Mouse (Mus musculus): ENCODE results near the gene Gcsh.

Gene Gcsh

GRCm38 (mm10) chr8:116978052-116978451, 15.3 kb downstream of the Gcsh start:
- in situ Hi-C loops (cut with MboI) = no loop called here

GRCm38 (mm10) chr8:116975606-116976005, 17.7 kb downstream of the Gcsh start:
- in situ Hi-C loops (cut with MboI) = no loop called here

GRCm38 (mm10) chr8:116975066-116975465, 18.3 kb downstream of the Gcsh start:
- in situ Hi-C loops (cut with MboI) = no loop called here

- in situ Hi-C loops (cut with MboI) = no loop called here
Observed at GRCm38 (mm10) chr8:116969531-116969930, 23.8 kb downstream of the Gcsh start.

- in situ Hi-C loops (cut with MboI) = no loop called here
Observed at GRCm38 (mm10) chr8:116954415-116954814, 38.9 kb downstream of the Gcsh start.

- in situ Hi-C loops (cut with MboI) = no loop called here
Observed at GRCm38 (mm10) chr8:116952428-116952827, 40.9 kb downstream of the Gcsh start.

GRCm38 (mm10) chr8:116951778-116952177, 41.6 kb downstream of the Gcsh start:
- in situ Hi-C loops (cut with MboI) = no loop called here

- in situ Hi-C loops (cut with MboI) = no loop called here
Observed at GRCm38 (mm10) chr8:116951369-116951768, 42.0 kb downstream of the Gcsh start.

- in situ Hi-C loops (cut with MboI) = no loop called here
Observed at GRCm38 (mm10) chr8:116947589-116947988, 45.7 kb downstream of the Gcsh start.

- in situ Hi-C loops (cut with MboI) = no loop called here
Observed at GRCm38 (mm10) chr8:116946851-116947250, 46.5 kb downstream of the Gcsh start.

GRCm38 (mm10) chr8:116946268-116946838, 47.0 kb downstream of the Gcsh start:
- in situ Hi-C loops (cut with MboI) = no loop called here

- in situ Hi-C loops (cut with MboI) = no loop called here
Observed at GRCm38 (mm10) chr8:116945169-116945910, 48.0 kb downstream of the Gcsh start.

- in situ Hi-C loops (cut with MboI) = no loop called here
Observed at GRCm38 (mm10) chr8:116944385-116944696, 49.0 kb downstream of the Gcsh start.

GRCm38 (mm10) chr8:116943555-116944384, 49.6 kb downstream of the Gcsh start:
- in situ Hi-C loops (cut with MboI) = no loop called here

GRCm38 (mm10) chr8:116943161-116943554, 50.2 kb downstream of the Gcsh start, which contains the start of gene Atmin:
Atmin (plus strand) TSS chr8:116943393.
- in situ Hi-C loops (cut with MboI) = no loop called here

GRCm38 (mm10) chr8:116942284-116943058, 50.9 kb downstream of the Gcsh start:
- in situ Hi-C loops (cut with MboI) = no loop called here

GRCm38 (mm10) chr8:116935506-116935905, 57.8 kb downstream of the Gcsh start:
- in situ Hi-C loops (cut with MboI) = no loop called here

- in situ Hi-C loops (cut with MboI) = no loop called here
Observed at GRCm38 (mm10) chr8:116934976-116935375, 58.4 kb downstream of the Gcsh start.
